Mouse (Mus musculus) myocyte (in vitro differentiated cells): ENCODE measurements at regions not wholly inside any gene's neighbourhood (a gene's known extent, or its start where the extent isn't known, plus 50 kb on each side); places are given as distances from the start of the nearest gene placed in this dataset.

Experiments used
- H3K27me3 ChIP-seq: one replicate; pipeline ENCODE4 v1.6.1; 2011; ENCODE audit not compliant: control insufficient read depth, insufficient read depth, insufficient read length
- H3K36me3 ChIP-seq: one replicate; pipeline ENCODE4 v1.6.1; 2011; ENCODE audit not compliant: control insufficient read depth, insufficient read depth
- H3K4me2 ChIP-seq: one replicate; pipeline ENCODE4 v1.6.1; 2011; ENCODE audit warnings: low read depth, control low read depth
- H3K4me3 ChIP-seq: one replicate; pipeline ENCODE4 v1.5.1; 2011; ENCODE audit warnings: mild to moderate bottlenecking, control low read depth, moderate library complexity
- H3K79me2 ChIP-seq: one replicate; pipeline ENCODE4 v1.6.1; 2011; ENCODE audit not compliant: control insufficient read depth, insufficient read depth
- H3ac ChIP-seq: one replicate; pipeline ENCODE4 v1.6.1; 2011; ENCODE audit not compliant: control insufficient read depth, insufficient read length
- CEBPB ChIP-seq: IDR thresholded peaks from 2 replicates; pipeline ENCODE4 v1.6.1; 2011; ENCODE audit warnings: mild to moderate bottlenecking, moderate library complexity; ENCODE audit not compliant: poor library complexity, insufficient read depth, severe bottlenecking
- E2F4 ChIP-seq: IDR thresholded peaks from one replicate; pipeline ENCODE4 v1.6.1; 2011; ENCODE audit warnings: mild to moderate bottlenecking, control low read depth, moderate library complexity; ENCODE audit not compliant: insufficient read depth
- MAX ChIP-seq: IDR thresholded peaks from one replicate; pipeline ENCODE4 v1.6.1; 2011; ENCODE audit warnings: low read depth, mild to moderate bottlenecking, control low read depth
- MYOD1 ChIP-seq, 3 experiments: IDR thresholded peaks; one replicate each; pipeline ENCODE4 v1.6.1; 2011; ENCODE audit warnings: control low read depth in 2 of 3, low read depth in 2 of 3, mild to moderate bottlenecking in 2 of 3, moderate library complexity in 1 of 3; ENCODE audit not compliant: insufficient read length in 2 of 3, control insufficient read depth in 1 of 3
- MYOG ChIP-seq, 3 experiments: IDR thresholded peaks; one replicate each; pipeline ENCODE4 v1.6.1; 2011; ENCODE audit warnings: control low read depth in 2 of 3, low read depth in 2 of 3, mild to moderate bottlenecking in 2 of 3; ENCODE audit not compliant: insufficient read length in 2 of 3, control insufficient read depth in 1 of 3, insufficient read depth in 1 of 3
- POLR2A ChIP-seq: IDR thresholded peaks from one replicate; pipeline ENCODE4 v1.6.1; 2011; ENCODE audit warnings: low read depth, mild to moderate bottlenecking, control low read depth, moderate library complexity; ENCODE audit not compliant: insufficient read length
- POLR2AphosphoS2 ChIP-seq: IDR thresholded peaks from one replicate; pipeline ENCODE4 v1.6.1; 2011; ENCODE audit warnings: low read depth, control low read depth; ENCODE audit not compliant: insufficient read length
- REST ChIP-seq: IDR thresholded peaks from one replicate; pipeline ENCODE4 v1.6.1; 2011; ENCODE audit warnings: mild to moderate bottlenecking, control low read depth, moderate library complexity; ENCODE audit not compliant: insufficient read depth, insufficient read length
- SRF ChIP-seq: IDR thresholded peaks from one replicate; pipeline ENCODE4 v1.6.1; 2011; ENCODE audit warnings: low read depth; ENCODE audit not compliant: control insufficient read depth, insufficient read length
- TCF12 ChIP-seq: IDR thresholded peaks from one replicate; pipeline ENCODE4 v1.6.1; 2011; ENCODE audit warnings: mild to moderate bottlenecking, control low read depth; ENCODE audit not compliant: poor library complexity, insufficient read depth, severe bottlenecking
- TCF3 ChIP-seq: IDR thresholded peaks from one replicate; pipeline ENCODE4 v1.6.1; 2011; ENCODE audit warnings: low read depth, control low read depth; ENCODE audit not compliant: insufficient read length
- USF1 ChIP-seq: IDR thresholded peaks from one replicate; pipeline ENCODE4 v1.6.1; 2011; ENCODE audit warnings: low read depth, mild to moderate bottlenecking, control low read depth, moderate library complexity

DNA sequence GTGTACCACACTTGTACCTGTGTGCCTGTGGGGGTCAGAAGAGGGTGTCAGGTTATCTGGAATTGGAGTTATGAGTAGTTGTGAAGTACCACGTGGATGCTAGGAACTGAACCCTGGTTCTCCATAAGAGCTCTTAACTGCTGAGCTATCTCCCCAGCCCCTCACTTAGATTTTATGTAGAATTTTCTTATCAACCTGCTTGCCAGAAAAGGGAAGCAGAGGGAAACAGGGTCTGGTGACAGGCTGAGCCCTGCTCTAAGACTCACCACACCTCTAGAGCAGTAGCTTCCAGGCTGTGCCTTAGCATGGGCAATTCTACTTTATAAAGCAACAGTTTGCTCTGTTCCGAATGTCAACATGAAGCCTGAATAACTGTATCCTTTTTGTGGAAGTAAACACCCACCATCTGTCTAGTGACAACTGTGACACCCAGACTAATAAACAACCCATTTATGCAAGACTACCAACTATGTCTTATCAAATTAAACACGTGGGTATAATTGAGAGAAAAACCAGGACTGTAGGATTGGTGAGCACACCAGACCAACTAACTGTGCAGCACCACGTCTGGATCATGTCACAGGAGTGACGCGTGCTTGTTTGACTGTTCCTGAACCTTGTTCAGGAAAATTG lies 70.8 kb downstream of the Cd24a start:
- H3ac ChIP-seq = no peak overlapping the region
- H3K4me3 ChIP-seq = no peak overlapping the region
- H3K4me2 ChIP-seq = no peak overlapping the region
- H3K36me3 ChIP-seq = no peaks in the 10 kb centered on the region
- H3K79me2 ChIP-seq = no peaks in the 10 kb centered on the region
- TF ChIP-seq CEBPB = no peak
- no peak for TF ChIP-seq MYOG (IDR thresholded peaks at IDR 0.05; ENCODE audit: control insufficient read depth in 1 of 3, insufficient read depth in 1 of 3, insufficient read length in 2 of 3, low read depth in 2 of 3)
- TF ChIP-seq REST = no peak
- no peak for TF ChIP-seq TCF3
- no peak for TF ChIP-seq MAX
- TF ChIP-seq TCF12 = no peak
- TF ChIP-seq USF1 = no peak
- no peak for TF ChIP-seq E2F4
- H3K27me3 ChIP-seq = no peaks in the 10 kb centered on the region

DNA sequence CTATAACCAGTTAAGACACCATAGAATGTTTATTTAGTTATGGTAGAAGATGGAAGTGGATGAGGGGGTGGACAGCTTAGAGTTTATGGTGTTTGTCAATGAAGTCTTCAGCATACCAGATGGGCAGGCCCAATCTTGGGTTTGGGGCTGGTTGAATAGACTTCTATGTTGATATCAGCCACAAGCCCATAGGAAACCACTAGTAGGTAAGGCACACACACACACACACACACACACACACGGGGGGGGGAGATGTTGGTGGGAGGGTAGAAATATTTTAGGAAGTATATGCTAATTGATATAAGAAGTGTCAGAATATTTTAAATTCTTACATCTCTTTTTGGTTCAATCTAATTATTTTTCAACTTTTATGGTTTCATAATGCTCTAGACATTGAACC lies 72.4 kb downstream of the Cd24a start:
- H3ac ChIP-seq = no peak overlapping the region
- TF ChIP-seq POLR2AphosphoS2 = no peak
- TF ChIP-seq MAX = no peak
- TF ChIP-seq MYOD1 (IDR thresholded peaks at IDR 0.05; ENCODE audit: control insufficient read depth in 1 of 3, insufficient read length in 2 of 3, low read depth in 2 of 3) = no peak
- no peak overlapping the region for H3K4me3 ChIP-seq
- no peaks in the 10 kb centered on the region for H3K79me2 ChIP-seq
- no peak overlapping the region for H3K4me2 ChIP-seq
- no peaks in the 10 kb centered on the region for H3K36me3 ChIP-seq
- H3K27me3 ChIP-seq = no peaks in the 10 kb centered on the region

DNA sequence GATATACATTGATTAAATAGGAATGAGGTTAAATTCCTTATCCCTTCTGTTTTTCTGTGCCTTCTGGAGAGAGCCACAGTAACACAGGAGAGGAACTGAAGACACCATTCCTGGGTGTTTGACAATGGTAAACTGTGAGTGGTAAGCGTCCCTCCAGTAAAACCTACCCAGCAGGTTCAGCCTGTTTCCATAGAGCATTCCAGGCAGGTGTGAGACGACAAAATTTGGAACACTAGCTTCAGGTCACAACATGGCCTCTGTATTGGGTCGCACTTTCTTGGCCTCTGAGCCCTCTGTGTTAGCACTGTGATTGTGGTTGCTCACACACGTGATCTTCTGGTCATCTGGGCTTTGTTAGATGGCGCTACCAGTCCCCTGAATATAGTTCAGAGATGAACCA lies 73.4 kb downstream of the Cd24a start:
- Histone ChIP-seq H3K4me3 (no peak overlapping the region), H3K4me2 (no peak overlapping the region), H3ac (no peak overlapping the region), H3K79me2 (no peaks in the 10 kb centered on the region), H3K27me3 (no peaks in the 10 kb centered on the region), H3K36me3 (no peaks in the 10 kb centered on the region)
- TF ChIP-seq TCF3 (no peak), REST (no peak), MYOD1 (IDR thresholded peaks at IDR 0.05; ENCODE audit: control insufficient read depth in 1 of 3, insufficient read length in 2 of 3, low read depth in 2 of 3) (no peak), POLR2AphosphoS2 (no peak), CEBPB (no peak), E2F4 (no peak), SRF (no peak), POLR2A (no peak), MYOG (IDR thresholded peaks at IDR 0.05; ENCODE audit: control insufficient read depth in 1 of 3, insufficient read depth in 1 of 3, insufficient read length in 2 of 3, low read depth in 2 of 3) (no peak), TCF12 (no peak), MAX (no peak), USF1 (no peak)

DNA sequence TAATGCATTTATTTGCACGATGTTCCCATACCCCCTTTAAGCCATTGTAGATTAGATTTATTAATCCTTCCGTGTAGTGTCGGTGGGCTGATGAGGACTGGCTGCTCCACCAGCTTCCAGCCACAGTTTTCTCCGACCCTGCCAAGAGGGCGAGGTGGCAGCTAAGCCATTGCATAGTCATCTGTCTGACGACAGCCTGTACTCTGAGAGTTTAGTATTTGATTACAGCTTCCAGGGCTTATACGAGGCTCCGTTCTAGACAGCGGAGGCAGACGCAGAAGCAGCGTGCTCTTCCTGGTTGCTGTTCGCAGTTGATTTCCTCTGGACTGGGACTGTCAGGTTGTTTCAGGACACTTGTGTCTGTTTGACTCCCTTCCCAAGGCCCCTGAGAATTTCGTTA lies 73.8 kb downstream of the Cd24a start:
- Histone ChIP-seq H3K4me3 (no peak overlapping the region), H3K79me2 (no peaks in the 10 kb centered on the region), H3ac (no peak overlapping the region), H3K27me3 (no peaks in the 10 kb centered on the region), H3K36me3 (no peaks in the 10 kb centered on the region), H3K4me2 (no peak overlapping the region)
- TF ChIP-seq POLR2AphosphoS2 = no peak
- no peak for TF ChIP-seq MAX
- TF ChIP-seq MYOD1 (IDR thresholded peaks at IDR 0.05; ENCODE audit: control insufficient read depth in 1 of 3, insufficient read length in 2 of 3, low read depth in 2 of 3) = no peak
- TF ChIP-seq USF1 = no peak
- no peak for TF ChIP-seq POLR2A
- TF ChIP-seq TCF12 = no peak
- TF ChIP-seq TCF3 = no peak
- no peak for TF ChIP-seq E2F4
- TF ChIP-seq CEBPB = no peak
- no peak for TF ChIP-seq MYOG (IDR thresholded peaks at IDR 0.05; ENCODE audit: control insufficient read depth in 1 of 3, insufficient read depth in 1 of 3, insufficient read length in 2 of 3, low read depth in 2 of 3)
- no peak for TF ChIP-seq SRF
- no peak for TF ChIP-seq REST

DNA sequence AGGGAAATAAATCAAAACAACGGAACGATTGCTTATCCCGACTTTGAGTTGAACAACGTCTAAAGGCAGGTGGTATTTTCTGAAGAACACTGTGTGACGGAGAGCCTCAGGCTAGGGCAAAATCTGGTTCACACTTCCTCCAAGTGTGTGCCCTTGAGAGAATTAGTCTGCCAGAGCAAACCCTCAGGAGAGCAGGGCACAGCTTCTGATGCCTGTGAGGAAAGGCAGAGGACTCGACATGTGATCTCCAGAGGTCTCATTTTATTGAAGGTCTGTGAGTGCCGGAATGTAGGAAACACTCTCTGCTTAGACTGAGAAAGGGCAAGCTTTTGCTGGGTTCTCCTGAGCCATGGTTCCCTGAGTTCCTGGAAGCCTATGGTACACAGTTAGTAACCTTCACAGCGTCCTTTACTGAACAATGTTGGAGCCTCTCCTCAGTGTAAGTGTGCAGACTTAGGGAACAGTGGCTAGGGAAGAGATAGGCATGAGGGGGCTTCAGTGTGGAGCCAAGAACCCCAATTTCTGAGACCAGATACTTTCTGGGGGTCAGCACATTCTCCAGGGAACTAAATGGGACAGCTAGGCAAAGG lies 77.1 kb downstream of the Cd24a start:
- no peaks in the 10 kb centered on the region for H3K27me3 ChIP-seq
- H3K4me3 ChIP-seq = no peak overlapping the region
- no peaks in the 10 kb centered on the region for H3K79me2 ChIP-seq
- H3K4me2 ChIP-seq = no peak overlapping the region
- no peaks in the 10 kb centered on the region for H3K36me3 ChIP-seq
- TF ChIP-seq REST (no peak), E2F4 (no peak), CEBPB (no peak), MYOG (IDR thresholded peaks at IDR 0.05; ENCODE audit: control insufficient read depth in 1 of 3, insufficient read depth in 1 of 3, insufficient read length in 2 of 3, low read depth in 2 of 3) (no peak), TCF3 (no peak)
- no peak overlapping the region for H3ac ChIP-seq
